Mouse (Mus musculus) embryonic facial prominence, embryonic 10.5 days (tissue): Measurements from ENCODE around the gene Kcnmb4. TPM values are rescaled to one million over a fixed set of nuclear protein-coding genes. Genes with fewer than 3 reads are reported as not detected.

ENCODE experiments used
- DNase-seq: peaks from one replicate; pipeline ENCODE4 v3.0.0-alpha.2; 2017; ENCODE audit warnings: low spot score
- H3K27ac ChIP-seq: fragments of 300-500 bp; sonication (generic); replicated peaks from 2 replicates; pipeline ENCODE4 v1.5.1; 2016; ENCODE audit warnings: mild to moderate bottlenecking
- H3K27me3 ChIP-seq: fragments of 300-500 bp; sonication (generic); replicated peaks from 2 replicates; pipeline ENCODE4 v1.6.1; 2016; ENCODE audit warnings: low read depth, mild to moderate bottlenecking; ENCODE audit not compliant: poor library complexity, severe bottlenecking
- H3K36me3 ChIP-seq: fragments of 300-500 bp; sonication (generic); replicated peaks from 2 replicates; pipeline ENCODE4 v1.6.1; 2016; ENCODE audit warnings: mild to moderate bottlenecking, moderate library complexity
- H3K4me1 ChIP-seq: fragments of 300-500 bp; sonication (generic); 2 replicates; pipeline ENCODE4 v1.6.1; 2016
- H3K4me3 ChIP-seq: fragments of 300-500 bp; sonication (generic); 2 replicates; pipeline ENCODE4 v1.5.1; 2016; ENCODE audit warnings: mild to moderate bottlenecking, moderate library complexity
- H3K9me3 ChIP-seq: fragments of 300-500 bp; sonication (generic); 2 replicates; pipeline ENCODE4 v1.6.1; 2016; ENCODE audit warnings: mild to moderate bottlenecking
- WGBS: fragments of 180-500 bp; shearing (Covaris S2); methylation state at CpG from one replicate; pipeline ENCODE4 v1.1.7; 2016; 5-methylcytosine and 5-hydroxymethylcytosine counted together
- polyA plus RNA-seq: library from polyadenylated mRNA; unstranded; fragments of >200 nt; fragmentation: Nextera tagmentation; extraction: Ambion mirVana; gene quantifications from 2 replicates; pipeline ENCODE4 v1.2.1, GENCODE M21; 2016

Gene Kcnmb4
- polyA plus RNA-seq, 1 experiment from 2014 or later: 10.6 TPM

- Histone ChIP-seq H3K27me3 (no peaks in the 10 kb centered on the region), H3K9me3 (no peaks in the 10 kb centered on the region), H3K36me3 (no peaks in the 10 kb centered on the region; the same call in 1 of the 2 replicates), H3K4me1 (no peaks in the 10 kb centered on the region), H3K27ac (no peak overlapping the region), H3K4me3 (no peak overlapping the region)
- 72% methylated on average over 24 of the region's 24 CpGs for WGBS
- no peak for DNase-seq
These were observed 55.5 kb downstream of the Kcnmb4 start for GRCm38 (mm10) chr10:116418121-116418726.

GRCm38 (mm10) chr10:116416726-116417125 is 57.0 kb downstream of the Kcnmb4 start:
- Histone ChIP-seq H3K4me1 (no peaks in the 10 kb centered on the region), H3K27me3 (no peaks in the 10 kb centered on the region), H3K27ac (no peak overlapping the region), H3K36me3 (no peaks in the 10 kb centered on the region; the same call in 1 of the 2 replicates), H3K9me3 (no peaks in the 10 kb centered on the region), H3K4me3 (no peak overlapping the region)
- WGBS: 75% methylated on average over 5 of the region's 5 CpGs
- no peak for DNase-seq

- Histone ChIP-seq H3K9me3 (no peaks in the 10 kb centered on the region), H3K27me3 (no peaks in the 10 kb centered on the region), H3K4me3 (no peak overlapping the region), H3K27ac (no peak overlapping the region), H3K4me1 (peaks cover under 1% of the 10 kb centered on the region; the same call in 1 of the 2 replicates), H3K36me3 (no peaks in the 10 kb centered on the region; the same call in 1 of the 2 replicates)
- 74% methylated on average over 6 of the region's 6 CpGs for WGBS
- DNase-seq: no peak
These were observed 57.5 kb downstream of the Kcnmb4 start for GRCm38 (mm10) chr10:116416142-116416541.

- Histone ChIP-seq H3K4me3 (no peak overlapping the region), H3K27ac (no peak overlapping the region), H3K36me3 (no peaks in the 10 kb centered on the region), H3K4me1 (peaks cover 15% of the 10 kb centered on the region), H3K27me3 (no peaks in the 10 kb centered on the region), H3K9me3 (no peaks in the 10 kb centered on the region)
- no peak for DNase-seq
- WGBS: 59% methylated on average over 9 of the region's 9 CpGs
These were observed 62.9 kb downstream of the Kcnmb4 start for GRCm38 (mm10) chr10:116410826-116411225.

- no peak for DNase-seq
- Histone ChIP-seq H3K36me3 (no peaks in the 10 kb centered on the region), H3K4me3 (no peak overlapping the region), H3K4me1 (peaks cover 15% of the 10 kb centered on the region), H3K27ac (no peak overlapping the region), H3K9me3 (no peaks in the 10 kb centered on the region), H3K27me3 (no peaks in the 10 kb centered on the region)
- WGBS: 55% methylated on average over 19 of the region's 19 CpGs
These were observed 65.9 kb downstream of the Kcnmb4 start for GRCm38 (mm10) chr10:116407684-116408359.

- WGBS: 93% methylated on average over 6 of the region's 6 CpGs
- H3K9me3 ChIP-seq: no peaks in the 10 kb centered on the region
- no peak for DNase-seq
- H3K27ac ChIP-seq: no peak overlapping the region
- no peak overlapping the region for H3K4me3 ChIP-seq
- peaks cover 9% of the 10 kb centered on the region for H3K4me1 ChIP-seq
- no peaks in the 10 kb centered on the region for H3K36me3 ChIP-seq
- H3K27me3 ChIP-seq: no peaks in the 10 kb centered on the region
These were observed 68.7 kb downstream of the Kcnmb4 start for GRCm38 (mm10) chr10:116405011-116405410.

GRCm38 (mm10) chr10:116403679-116404078 is 70.0 kb downstream of the Kcnmb4 start:
- H3K4me1 ChIP-seq: peaks cover 9% of the 10 kb centered on the region
- H3K27ac ChIP-seq: no peak overlapping the region
- 76% methylated on average over 4 of the region's 4 CpGs for WGBS
- no peaks in the 10 kb centered on the region for H3K36me3 ChIP-seq
- no peak for DNase-seq
- no peaks in the 10 kb centered on the region for H3K27me3 ChIP-seq
- no peak overlapping the region for H3K4me3 ChIP-seq
- no peaks in the 10 kb centered on the region for H3K9me3 ChIP-seq

- Histone ChIP-seq H3K9me3 (no peaks in the 10 kb centered on the region), H3K36me3 (no peaks in the 10 kb centered on the region), H3K4me1 (peaks cover 9% of the 10 kb centered on the region), H3K27ac (no peak overlapping the region), H3K4me3 (no peak overlapping the region), H3K27me3 (no peaks in the 10 kb centered on the region)
- DNase-seq: no peak
- WGBS: 89% methylated on average over 6 of the region's 6 CpGs
These were observed 70.8 kb downstream of the Kcnmb4 start for GRCm38 (mm10) chr10:116402742-116403425.

- Histone ChIP-seq H3K9me3 (no peaks in the 10 kb centered on the region), H3K36me3 (no peaks in the 10 kb centered on the region), H3K4me1 (peaks cover 10% of the 10 kb centered on the region), H3K4me3 (peak overlapping the region; percentile 38; the same call in 1 of the 2 replicates), H3K27ac (no peak overlapping the region), H3K27me3 (no peaks in the 10 kb centered on the region)
- DNase-seq: no peak
- WGBS: 65% methylated on average over 12 of the region's 12 CpGs
These were observed 75.7 kb downstream of the Kcnmb4 start for GRCm38 (mm10) chr10:116397973-116398372.

- no peaks in the 10 kb centered on the region for H3K27me3 ChIP-seq
- DNase-seq: no peak
- peak overlapping the region; percentile 38; the same call in 1 of the 2 replicates for H3K4me3 ChIP-seq
- 36% methylated on average over 14 of the region's 14 CpGs for WGBS
- H3K36me3 ChIP-seq: no peaks in the 10 kb centered on the region
- H3K9me3 ChIP-seq: no peaks in the 10 kb centered on the region
- no peak overlapping the region for H3K27ac ChIP-seq
- peaks cover 10% of the 10 kb centered on the region for H3K4me1 ChIP-seq
These were observed 76.1 kb downstream of the Kcnmb4 start for GRCm38 (mm10) chr10:116397573-116397972.

- DNase-seq: no peak
- H3K4me3 ChIP-seq: no peak overlapping the region
- 90% methylated on average over 13 of the region's 13 CpGs for WGBS
- H3K27me3 ChIP-seq: no peaks in the 10 kb centered on the region
- H3K9me3 ChIP-seq: no peaks in the 10 kb centered on the region
- H3K36me3 ChIP-seq: no peaks in the 10 kb centered on the region
- H3K27ac ChIP-seq: no peak overlapping the region
- peaks cover 10% of the 10 kb centered on the region for H3K4me1 ChIP-seq
These were observed 76.7 kb downstream of the Kcnmb4 start for GRCm38 (mm10) chr10:116396966-116397365.

GRCm38 (mm10) chr10:116396279-116396678 is 77.4 kb downstream of the Kcnmb4 start:
- no peaks in the 10 kb centered on the region for H3K9me3 ChIP-seq
- WGBS: 86% methylated on average over 5 of the region's 5 CpGs

More at GRCm38 (mm10) chr10:116396279-116396678, 77.4 kb downstream of the Kcnmb4 start:
- Histone ChIP-seq H3K36me3 (no peaks in the 10 kb centered on the region), H3K4me1 (peaks cover 10% of the 10 kb centered on the region), H3K27me3 (no peaks in the 10 kb centered on the region), H3K27ac (no peak overlapping the region), H3K4me3 (no peak overlapping the region)
- no peak for DNase-seq
